8 mouse cellular contexts compared by ENCODE assay signal in the genomic region with DNA sequence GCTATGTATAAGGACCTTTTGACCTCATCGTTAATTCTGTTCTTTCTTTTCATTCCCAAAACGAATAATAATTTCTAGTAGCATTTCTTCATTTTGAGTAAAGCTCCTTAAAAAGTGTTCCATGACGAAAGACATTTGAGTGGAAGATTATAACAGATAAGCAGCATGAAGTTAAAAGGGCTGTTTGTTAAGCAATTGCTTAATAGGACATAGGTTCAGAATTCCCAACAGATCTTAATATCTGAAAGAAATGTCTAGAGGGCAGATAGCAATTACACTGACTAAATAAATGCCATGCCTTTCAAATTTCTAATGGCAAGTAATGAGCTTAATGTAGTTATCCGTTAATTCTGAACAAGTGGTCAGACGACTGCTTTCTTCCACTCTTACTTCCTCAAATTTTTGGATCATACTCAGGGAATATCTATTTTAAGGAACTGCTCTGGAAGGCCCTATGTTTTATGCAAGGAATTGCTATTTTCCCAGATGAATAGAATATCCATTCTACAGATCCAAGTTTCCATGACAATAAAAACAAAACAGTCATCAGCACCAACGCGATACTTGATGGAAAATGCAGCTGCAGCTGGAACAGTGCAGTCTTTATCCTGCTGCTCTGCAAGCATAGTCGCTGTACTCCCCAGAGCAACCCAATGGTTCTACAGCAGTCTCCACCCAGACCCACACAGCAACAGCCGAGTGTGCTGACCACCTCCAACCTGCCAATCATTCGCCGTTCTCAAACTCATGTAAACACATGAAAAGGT.
DNase-seq lines count a peak whose midpoint lies in the region; ATAC-seq and TF ChIP-seq lines count a peak whose summit lies in the region.

No protein-coding gene starts in this region.

- no peak for DNase-seq in stomach, postnatal 0 days (ENCODE audit: low spot score)
- DNase-seq in frontal cortex, postnatal 10 days (ENCODE audit: low spot score in 2 of 2): peak; percentile 12 to 25
- DNase-seq in midbrain, embryonic 14.5 days: peak; percentile 64
- DNase-seq in urinary bladder, adult 18-20 months (ENCODE audit: low spot score in 2 of 2): no peak
- no peak for DNase-seq in liver, embryonic 11.5 days (ENCODE audit: low spot score)
- no peak for DNase-seq in ovary, postnatal 10 days (ENCODE audit: low spot score)

- peak; percentile 39; the same call in 1 of the 2 replicates for ATAC-seq in stomach, embryonic 15.5 days (ENCODE audit: insufficient read depth, low FRiP score, low read depth)
- no peak for ATAC-seq in stomach, postnatal 0 days (ENCODE audit: low FRiP score, low TSS enrichment)
- peak; percentile 85 for ATAC-seq in hindbrain, embryonic 15.5 days (ENCODE audit: low FRiP score, low read depth)
- ATAC-seq in midbrain, embryonic 14.5 days (ENCODE audit: low FRiP score, low TSS enrichment): no peak
- no peak for ATAC-seq in liver, embryonic 11.5 days (replicated peaks; ENCODE audit: low FRiP score)

- TF ChIP-seq CTCF in stomach, postnatal 0 days (IDR thresholded peaks at IDR 0.05; ENCODE audit: low read depth): no peak

- H3K9me3 ChIP-seq in stomach, embryonic 15.5 days: no peaks in the 10 kb centered on the region
- no peaks in the 10 kb centered on the region for H3K9me3 ChIP-seq in stomach, postnatal 0 days (ENCODE audit: control insufficient read depth, low read length)
- H3K9me3 ChIP-seq in hindbrain, embryonic 15.5 days: no peaks in the 10 kb centered on the region
- no peaks in the 10 kb centered on the region for H3K9me3 ChIP-seq in midbrain, embryonic 14.5 days (ENCODE audit: control insufficient read depth, low read length)
- H3K9me3 ChIP-seq in liver, embryonic 11.5 days (ENCODE audit: control insufficient read depth, low read length): no peaks in the 10 kb centered on the region

- 65% methylated on average over 11 of the region's 11 CpGs for WGBS in stomach, embryonic 15.5 days
- 51% methylated on average over 11 of the region's 11 CpGs for WGBS in stomach, postnatal 0 days
- 37% methylated on average over 11 of the region's 11 CpGs for WGBS in hindbrain, embryonic 15.5 days
- WGBS in midbrain, embryonic 14.5 days: 36% methylated on average over 11 of the region's 11 CpGs
- 82% methylated on average over 11 of the region's 11 CpGs for WGBS in liver, embryonic 11.5 days

- H3K9ac ChIP-seq in stomach, embryonic 15.5 days: no peak overlapping the region
- no peak overlapping the region for H3K9ac ChIP-seq in stomach, postnatal 0 days (ENCODE audit: low read length)
- H3K9ac ChIP-seq in hindbrain, embryonic 15.5 days: no peak overlapping the region
- H3K9ac ChIP-seq in midbrain, embryonic 14.5 days (replicated peaks; ENCODE audit: low read length): no peak overlapping the region
- H3K9ac ChIP-seq in liver, embryonic 11.5 days (ENCODE audit: low read depth, low read length): no peak overlapping the region

- TF ChIP-seq EP300 in stomach, postnatal 0 days (optimal IDR thresholded peaks at IDR 0.05): no peak

- H3K36me3 ChIP-seq in stomach, embryonic 15.5 days: no peaks in the 10 kb centered on the region
- H3K36me3 ChIP-seq in stomach, postnatal 0 days (ENCODE audit: control insufficient read depth, insufficient read depth, low read length): no peaks in the 10 kb centered on the region
- no peaks in the 10 kb centered on the region for H3K36me3 ChIP-seq in hindbrain, embryonic 15.5 days
- no peaks in the 10 kb centered on the region for H3K36me3 ChIP-seq in midbrain, embryonic 14.5 days (ENCODE audit: control insufficient read depth, insufficient read depth, low read length)
- H3K36me3 ChIP-seq in liver, embryonic 11.5 days (ENCODE audit: control insufficient read depth, insufficient read depth, low read length): no peaks in the 10 kb centered on the region

- no peak overlapping the region; the same call in 1 of the 2 replicates for H3K27ac ChIP-seq in stomach, embryonic 15.5 days
- H3K27ac ChIP-seq in stomach, postnatal 0 days (replicated peaks): no peak overlapping the region
- peak overlapping the region; percentile 40; the same call in 1 of the 2 replicates for H3K27ac ChIP-seq in hindbrain, embryonic 15.5 days (replicated peaks)
- H3K27ac ChIP-seq in midbrain, embryonic 14.5 days (replicated peaks; ENCODE audit: low read depth, low read length): 0 out of 2 replicates have a peak overlapping the region, but pooled peaks have one; percentile 37
- H3K27ac ChIP-seq in liver, embryonic 11.5 days (ENCODE audit: low read depth, low read length): no peak overlapping the region

- no peak overlapping the region for H3K4me2 ChIP-seq in stomach, embryonic 15.5 days
- H3K4me2 ChIP-seq in stomach, postnatal 0 days (replicated peaks; ENCODE audit: low read depth): no peak overlapping the region; the same call in 1 of the 2 replicates
- peak overlapping the region; percentile 47 for H3K4me2 ChIP-seq in hindbrain, embryonic 15.5 days
- H3K4me2 ChIP-seq in midbrain, embryonic 14.5 days (ENCODE audit: low read length): peak overlapping the region; percentile 39
- H3K4me2 ChIP-seq in liver, embryonic 11.5 days: no peak overlapping the region

- no peaks in the 10 kb centered on the region for H3K27me3 ChIP-seq in stomach, embryonic 15.5 days (replicated peaks)
- no peaks in the 10 kb centered on the region for H3K27me3 ChIP-seq in stomach, postnatal 0 days (ENCODE audit: control insufficient read depth, insufficient read depth, low read length)
- H3K27me3 ChIP-seq in hindbrain, embryonic 15.5 days: no peaks in the 10 kb centered on the region
- no peaks in the 10 kb centered on the region for H3K27me3 ChIP-seq in midbrain, embryonic 14.5 days (ENCODE audit: control insufficient read depth, insufficient read depth, low read length)
- H3K27me3 ChIP-seq in liver, embryonic 11.5 days (replicated peaks; ENCODE audit: control insufficient read depth, insufficient read depth, low read length): no peaks in the 10 kb centered on the region

- no peak overlapping the region for H3K4me3 ChIP-seq in stomach, embryonic 15.5 days (replicated peaks)
- H3K4me3 ChIP-seq in stomach, postnatal 0 days (ENCODE audit: low read depth, low read length): no peak overlapping the region
- H3K4me3 ChIP-seq in hindbrain, embryonic 15.5 days: 0 out of 2 replicates have a peak overlapping the region, but pooled peaks have one; percentile 17
- no peak overlapping the region for H3K4me3 ChIP-seq in midbrain, embryonic 14.5 days (replicated peaks; ENCODE audit: low read depth, low read length)
- no peak overlapping the region for H3K4me3 ChIP-seq in liver, embryonic 11.5 days (ENCODE audit: low read depth, low read length)

- H3K4me1 ChIP-seq in stomach, embryonic 15.5 days: no peaks in the 10 kb centered on the region
- no peaks in the 10 kb centered on the region for H3K4me1 ChIP-seq in stomach, postnatal 0 days (replicated peaks; ENCODE audit: control insufficient read depth, insufficient read depth)
- peaks cover 13% of the 10 kb centered on the region for H3K4me1 ChIP-seq in hindbrain, embryonic 15.5 days (replicated peaks)
- H3K4me1 ChIP-seq in midbrain, embryonic 14.5 days (ENCODE audit: control insufficient read depth, insufficient read depth, low read length): peaks cover 6% of the 10 kb centered on the region; the same call in 1 of the 2 replicates
- H3K4me1 ChIP-seq in liver, embryonic 11.5 days (replicated peaks; ENCODE audit: control insufficient read depth, insufficient read depth, low read length): no peaks in the 10 kb centered on the region

Comparison
In these comparisons a context has a peak if more than half of its experiments do, and no peak if none do; other contexts are left out.
1. ATAC-seq: peak in stomach, embryonic 15.5 days (single experiment) and hindbrain, embryonic 15.5 days (single experiment); none in stomach, postnatal 0 days (single experiment), midbrain, embryonic 14.5 days (single experiment) and liver, embryonic 11.5 days (single experiment).
2. H3K27ac ChIP-seq: peak in hindbrain, embryonic 15.5 days (single experiment) and midbrain, embryonic 14.5 days (single experiment); none in stomach, embryonic 15.5 days (single experiment), stomach, postnatal 0 days (single experiment) and liver, embryonic 11.5 days (single experiment).
3. H3K4me2 ChIP-seq: peak in hindbrain, embryonic 15.5 days (single experiment) and midbrain, embryonic 14.5 days (single experiment); none in stomach, embryonic 15.5 days (single experiment), stomach, postnatal 0 days (single experiment) and liver, embryonic 11.5 days (single experiment).
4. DNase-seq: peak in frontal cortex, postnatal 10 days (2 of 2) and midbrain, embryonic 14.5 days (single experiment); none in stomach, postnatal 0 days (single experiment), urinary bladder, adult 18-20 months (0 of 2), liver, embryonic 11.5 days (single experiment) and ovary, postnatal 10 days (single experiment).